Mouse (Mus musculus): ENCODE data around the gene Stat6.
"Not testable (repeated sequence)": the region's sequence is repeated elsewhere in the genome, so short reads cannot be mapped to it uniquely, and the experiment has no call there.

Gene Stat6

DNA sequence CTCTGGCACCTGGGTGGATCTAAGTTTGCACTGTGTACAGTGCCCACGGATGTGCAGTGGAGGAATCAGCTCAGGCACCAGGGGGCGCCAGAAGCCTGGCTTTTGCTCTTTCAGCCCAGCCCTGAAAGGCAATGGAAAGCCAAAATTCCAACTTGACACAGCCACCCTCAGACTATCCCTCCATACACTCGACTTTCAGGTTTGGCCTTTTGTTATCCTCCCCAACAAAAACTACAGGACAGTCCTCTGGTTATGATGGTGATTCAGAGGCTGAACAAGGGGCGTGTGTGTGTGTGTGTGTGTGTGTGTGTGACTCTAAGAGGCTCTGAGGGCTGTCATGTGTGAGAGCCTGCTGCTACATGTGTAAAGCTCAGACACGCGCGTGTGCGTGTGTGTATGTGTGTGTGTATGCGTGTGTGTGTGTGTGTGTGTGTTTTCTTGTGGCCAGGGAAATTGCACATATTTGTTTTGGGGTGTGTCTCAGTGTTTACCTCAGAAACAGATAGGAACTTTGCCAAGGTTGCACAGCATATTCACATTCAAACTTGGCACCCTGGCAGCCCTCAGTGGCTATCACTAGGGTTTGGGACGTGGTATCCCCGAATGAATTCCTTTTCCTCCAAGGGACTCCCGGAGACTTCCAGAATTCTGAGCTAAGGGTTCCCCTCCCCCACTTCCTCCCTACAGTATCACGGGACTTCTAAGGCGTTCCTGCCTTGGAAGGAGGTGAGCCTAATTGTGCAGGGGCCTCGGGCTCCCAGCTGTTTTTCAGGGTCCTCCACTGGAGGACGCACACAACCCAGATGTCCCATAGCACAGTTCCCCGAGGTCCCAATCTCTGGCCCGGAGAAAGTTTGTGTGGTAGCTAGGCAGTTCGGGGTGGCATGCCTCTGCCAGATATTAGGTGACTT is 670 bp upstream of the Stat6 start:
- no peak for DNase-seq (ENCODE audit: extremely low read depth, low read depth, low spot score)

DNA sequence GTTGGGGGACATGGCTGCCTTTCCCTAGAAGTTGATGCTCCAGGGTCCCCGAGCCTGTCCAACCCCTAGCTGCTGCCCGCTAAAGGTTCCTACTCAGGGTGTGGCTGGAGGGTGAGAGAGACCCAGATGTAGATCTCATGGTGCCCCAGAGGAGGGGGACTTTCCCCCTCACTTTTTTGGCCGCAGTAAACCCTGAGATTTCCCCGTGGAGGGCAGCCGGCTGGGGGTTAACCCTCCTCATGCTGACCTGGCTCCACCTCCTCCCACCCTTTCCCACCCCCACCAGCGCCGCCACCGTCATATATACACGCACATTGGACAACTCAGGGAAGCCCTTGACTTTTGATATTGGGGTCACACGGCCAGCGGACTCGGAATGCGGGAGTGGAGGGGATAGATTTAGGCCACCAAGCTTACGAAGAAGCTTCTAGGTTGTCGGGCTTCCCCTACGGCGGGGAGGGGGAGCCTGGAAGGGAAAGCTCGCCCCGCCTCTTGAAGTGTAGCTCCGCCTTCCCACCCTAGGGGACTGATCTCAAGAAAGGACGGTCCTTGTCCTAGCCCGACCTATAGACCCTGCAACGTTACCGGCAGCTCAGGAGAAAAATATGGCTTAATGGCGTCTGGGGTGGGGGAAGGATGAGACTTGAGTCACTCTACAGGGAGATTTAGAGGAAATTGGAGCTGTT is 910 bp downstream of the Stat6 start:
- no peak for DNase-seq (ENCODE audit: extremely low read depth, low read depth, low spot score)

DNA sequence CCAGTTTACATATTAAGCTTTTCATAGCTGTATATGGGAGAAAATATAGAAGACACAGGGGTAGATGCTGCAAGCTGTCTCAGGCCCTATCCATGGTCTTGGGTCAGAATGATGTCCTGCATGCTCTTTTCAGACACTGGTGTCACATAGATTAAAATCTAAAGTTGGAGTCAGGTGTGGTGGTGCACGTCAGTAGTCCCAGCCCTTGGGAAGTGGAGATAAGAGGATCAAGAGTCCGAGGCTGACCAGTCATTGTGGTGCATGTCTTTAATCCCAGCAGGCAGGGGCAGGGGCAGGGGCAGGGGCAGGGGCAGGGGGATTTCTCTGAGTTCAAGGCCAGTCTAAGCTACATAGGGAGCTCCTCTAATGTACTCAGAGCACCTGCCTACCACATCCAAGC is 3.0 kb downstream of the Stat6 start:
- DNase-seq (ENCODE audit: extremely low read depth, low read depth, low spot score), result no peak

DNA sequence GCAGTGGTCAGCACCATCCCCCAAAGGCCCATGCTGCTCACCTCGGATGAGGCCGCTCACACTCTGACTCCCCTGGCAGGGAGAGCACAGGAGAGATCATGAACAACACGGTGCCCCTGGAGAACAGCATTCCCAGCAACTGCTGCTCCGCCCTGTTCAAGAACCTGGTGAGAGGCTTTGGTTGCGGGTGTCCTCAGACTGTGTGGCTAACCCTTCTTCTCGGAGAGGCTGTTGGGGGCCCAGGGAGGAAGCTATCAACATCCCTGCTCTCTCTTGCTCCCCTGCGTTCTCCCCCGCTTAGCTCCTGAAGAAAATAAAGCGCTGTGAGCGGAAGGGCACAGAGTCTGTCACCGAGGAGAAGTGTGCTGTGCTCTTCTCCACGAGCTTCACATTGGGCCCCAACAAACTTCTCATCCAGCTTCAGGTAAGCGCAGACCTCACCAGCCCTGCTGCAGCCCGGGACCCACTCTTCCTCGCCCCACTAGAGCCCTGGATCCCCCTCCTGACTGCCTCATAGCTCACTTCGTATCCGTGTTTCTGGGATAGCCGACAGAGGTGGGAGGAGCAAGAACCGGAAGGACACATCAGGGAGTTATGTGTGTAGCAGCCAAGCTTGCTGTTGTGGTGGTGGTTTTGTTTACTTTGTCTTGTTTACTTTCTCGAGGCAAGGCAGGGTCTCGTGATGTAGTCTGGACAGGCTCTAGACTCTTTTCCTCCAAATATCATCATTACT is 10.3 kb downstream of the Stat6 start:
- no peak for DNase-seq (ENCODE audit: extremely low read depth, low read depth, low spot score)

DNA sequence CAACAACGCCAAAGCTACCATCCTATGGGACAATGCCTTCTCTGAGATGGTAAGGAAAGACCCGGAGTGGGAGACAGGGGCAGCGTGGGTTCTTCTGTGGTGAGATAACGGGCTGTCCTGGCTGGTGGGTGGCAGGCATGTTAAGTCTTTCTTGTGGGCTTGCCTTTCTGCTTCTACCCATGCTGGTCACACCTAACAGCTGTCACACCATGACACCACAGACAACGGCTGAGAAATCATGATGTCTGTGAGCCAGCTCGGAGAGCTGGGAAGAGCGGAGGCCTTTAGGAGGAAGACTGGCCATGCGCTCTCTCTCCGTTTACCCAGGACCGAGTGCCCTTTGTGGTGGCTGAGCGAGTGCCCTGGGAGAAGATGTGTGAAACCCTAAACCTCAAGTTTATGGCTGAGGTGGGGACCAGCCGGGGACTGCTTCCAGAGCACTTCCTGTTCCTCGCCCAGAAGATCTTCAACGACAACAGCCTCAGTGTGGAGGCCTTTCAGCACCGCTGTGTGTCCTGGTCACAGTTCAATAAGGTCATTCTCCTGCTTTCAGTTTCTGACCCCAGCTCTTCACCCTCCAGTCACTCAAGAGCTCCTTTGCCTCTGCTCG is 12.3 kb downstream of the Stat6 start:
- DNase-seq (ENCODE audit: extremely low read depth, low read depth, low spot score), result no peak

DNA sequence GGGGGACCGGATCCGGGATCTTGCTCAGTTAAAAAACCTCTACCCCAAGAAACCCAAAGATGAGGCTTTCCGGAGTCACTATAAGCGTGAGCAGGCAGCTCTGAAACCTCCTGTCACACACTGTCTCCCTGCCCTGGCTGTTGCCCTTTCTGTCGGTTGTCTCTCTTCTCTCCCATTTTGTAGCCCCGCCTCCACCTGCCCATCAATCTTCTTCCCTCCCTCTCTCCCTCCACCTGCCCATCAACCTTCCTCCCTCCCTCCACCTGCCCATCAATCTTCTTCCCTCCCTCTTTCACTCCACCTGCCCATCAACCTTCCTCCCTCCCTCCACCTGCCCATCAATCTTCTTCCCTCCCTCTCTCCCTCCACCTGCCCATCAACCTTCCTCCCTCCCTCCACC is 14.8 kb downstream of the Stat6 start:
- DNase-seq (ENCODE audit: extremely low read depth, low read depth, low spot score), result not testable (repeated sequence)

DNA sequence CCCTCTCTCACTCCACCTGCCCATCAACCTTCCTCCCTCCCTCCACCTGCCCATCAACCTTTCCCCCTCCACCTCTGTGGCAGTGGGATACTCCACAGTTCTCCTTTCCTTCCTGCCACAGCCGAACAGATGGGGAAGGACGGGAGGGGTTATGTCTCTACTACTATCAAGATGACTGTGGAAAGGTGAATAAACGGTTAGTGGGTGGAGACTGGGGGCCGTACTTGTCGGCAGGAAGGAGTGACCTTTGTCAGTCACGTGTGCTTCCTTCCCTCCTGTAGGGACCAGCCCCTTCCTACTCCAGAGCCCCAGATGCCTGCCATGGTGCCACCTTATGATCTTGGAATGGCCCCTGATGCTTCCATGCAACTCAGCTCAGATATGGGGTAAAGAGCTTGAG is 15.3 kb downstream of the Stat6 start:
- no peak for DNase-seq (ENCODE audit: extremely low read depth, low read depth, low spot score)

DNA sequence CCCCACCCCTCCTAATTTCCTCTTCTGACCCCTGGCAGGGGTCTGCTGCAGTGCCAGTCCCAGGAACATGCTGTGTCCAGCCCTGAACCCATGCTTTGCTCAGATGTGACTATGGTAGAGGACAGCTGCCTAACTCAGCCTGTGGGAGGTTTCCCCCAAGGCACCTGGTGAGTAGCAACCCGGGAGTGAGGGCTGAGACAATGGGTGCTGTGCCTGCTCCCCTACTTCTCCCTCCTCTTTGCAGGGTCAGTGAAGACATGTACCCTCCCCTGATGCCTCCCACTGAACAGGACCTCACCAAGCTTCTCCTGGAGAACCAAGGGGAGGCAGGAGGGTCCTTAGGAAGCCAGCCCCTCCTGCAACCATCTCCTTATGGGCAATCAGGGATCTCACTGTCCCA is 16.8 kb downstream of the Stat6 start:
- DNase-seq (ENCODE audit: extremely low read depth, low read depth, low spot score), result no peak

DNA sequence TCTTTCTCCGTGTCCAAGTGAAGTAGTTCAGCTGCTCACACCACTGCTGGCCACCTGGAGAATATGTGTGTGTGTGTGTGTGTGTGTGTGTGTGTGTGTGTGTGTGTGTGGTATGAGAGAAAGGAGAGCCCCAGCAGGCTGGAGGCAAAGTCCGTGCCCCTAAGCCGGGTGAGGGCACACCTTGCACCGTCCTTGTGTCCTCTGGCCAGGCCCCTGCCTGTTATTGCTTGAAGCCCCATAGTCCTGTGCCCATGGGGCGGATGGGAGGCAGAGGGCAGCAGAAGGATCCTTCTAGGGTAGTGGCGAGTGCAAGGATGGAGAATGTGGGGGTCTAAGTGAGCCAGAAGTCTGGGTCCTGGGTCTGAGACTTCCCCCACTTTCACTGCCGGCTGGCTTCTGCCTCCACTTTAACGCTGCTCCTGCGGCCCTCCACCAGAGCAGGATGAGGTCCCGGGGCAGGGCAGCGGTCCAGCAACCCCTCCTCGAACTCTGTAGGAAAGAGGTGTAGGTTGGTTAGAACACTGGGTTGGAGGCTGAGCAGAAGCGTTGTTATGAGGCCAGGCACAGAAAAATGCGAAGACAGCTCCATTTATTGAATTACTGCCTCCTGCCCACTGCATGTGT is 18.6 kb downstream of the Stat6 start:
- no peak for DNase-seq (ENCODE audit: extremely low read depth, low read depth, low spot score)

DNA sequence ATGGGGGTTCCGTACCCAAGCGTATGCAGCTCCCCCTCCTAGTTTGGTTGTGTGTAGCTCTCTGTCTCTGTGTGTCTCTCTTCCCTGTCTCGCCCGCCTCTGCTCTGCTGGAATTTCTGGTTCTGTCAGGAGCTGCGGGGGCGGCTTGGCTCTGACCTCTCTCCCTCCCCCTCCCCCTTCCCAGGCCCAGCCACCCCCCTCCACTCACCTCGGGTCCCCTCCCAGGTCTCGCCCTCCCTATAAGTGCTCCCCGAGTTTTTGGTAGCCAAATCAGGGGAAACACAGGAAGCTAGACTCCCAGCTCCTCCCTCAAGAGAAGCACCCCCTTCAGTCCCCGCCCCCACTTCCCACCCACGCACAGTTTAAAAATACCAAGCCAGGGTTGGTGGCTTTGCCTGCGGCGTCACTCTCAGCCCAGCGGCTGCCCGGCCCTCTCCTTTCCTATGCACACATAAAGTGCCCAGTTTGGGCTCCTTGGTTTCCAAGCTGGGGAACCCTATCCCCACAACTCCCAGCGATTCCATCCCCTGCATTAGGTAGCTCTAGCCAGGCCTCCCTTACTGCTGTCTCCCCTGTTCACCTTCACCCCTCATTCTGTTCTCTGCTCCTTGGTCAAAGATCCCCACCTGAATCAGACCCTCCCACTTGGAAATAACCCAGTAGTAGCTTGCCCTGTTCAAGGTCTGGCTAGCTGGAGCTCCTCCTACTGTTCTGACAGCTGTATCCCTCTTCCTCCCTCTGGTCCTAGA is 19.3 kb downstream of the Stat6 start:
- DNase-seq (ENCODE audit: extremely low read depth, low read depth, low spot score), result no peak

DNA sequence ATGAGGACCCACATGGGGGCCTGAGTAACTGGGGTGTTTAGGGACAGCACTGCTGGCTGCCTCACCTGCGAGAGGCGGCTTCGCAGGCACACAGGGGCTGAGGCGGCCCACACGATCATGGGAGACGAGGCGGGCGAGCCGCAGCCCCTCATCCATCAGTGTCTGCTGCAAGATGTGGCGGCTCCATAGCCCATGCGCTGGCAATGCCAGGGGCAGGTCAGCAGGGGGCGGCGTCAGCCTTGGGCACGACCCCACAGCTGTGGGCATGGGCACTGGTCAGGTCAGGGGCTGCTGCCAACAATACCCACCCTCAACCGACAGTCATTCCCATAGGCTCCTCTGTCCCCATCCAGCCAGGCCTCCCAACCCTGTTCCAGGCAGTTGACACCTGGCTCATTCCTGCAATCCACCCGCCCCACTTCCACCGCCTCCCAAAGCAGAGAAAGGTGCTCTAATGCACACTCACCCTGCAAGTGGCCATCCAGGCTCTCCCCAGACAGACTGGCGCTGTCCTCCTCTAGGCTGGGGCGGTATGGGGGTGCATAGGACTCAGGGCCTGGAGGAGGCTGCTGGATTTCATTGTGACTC is 20.0 kb downstream of the Stat6 start:
- no peak for DNase-seq (ENCODE audit: extremely low read depth, low read depth, low spot score)

DNA sequence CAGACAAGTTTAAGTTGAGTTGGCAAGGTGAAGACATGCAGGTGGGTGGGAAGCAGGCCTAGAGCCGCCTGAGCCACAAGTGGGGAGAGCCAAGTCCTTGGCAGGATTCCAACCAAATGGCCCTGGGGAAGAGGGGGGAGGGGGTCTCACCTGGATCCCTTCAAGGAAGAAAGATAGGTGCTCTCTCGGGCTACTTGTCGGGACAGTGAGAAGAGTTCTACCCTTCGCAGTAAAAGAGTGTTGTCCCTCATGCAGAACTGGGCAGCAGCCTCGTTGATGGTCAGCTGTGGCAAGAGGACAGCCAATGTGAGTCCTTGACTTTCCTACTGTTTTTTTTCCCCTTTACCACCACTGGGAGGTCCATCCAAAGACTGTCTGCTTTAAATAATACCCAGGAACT is 20.8 kb downstream of the Stat6 start:
- DNase-seq (ENCODE audit: extremely low read depth, low read depth, low spot score), result no peak

DNA sequence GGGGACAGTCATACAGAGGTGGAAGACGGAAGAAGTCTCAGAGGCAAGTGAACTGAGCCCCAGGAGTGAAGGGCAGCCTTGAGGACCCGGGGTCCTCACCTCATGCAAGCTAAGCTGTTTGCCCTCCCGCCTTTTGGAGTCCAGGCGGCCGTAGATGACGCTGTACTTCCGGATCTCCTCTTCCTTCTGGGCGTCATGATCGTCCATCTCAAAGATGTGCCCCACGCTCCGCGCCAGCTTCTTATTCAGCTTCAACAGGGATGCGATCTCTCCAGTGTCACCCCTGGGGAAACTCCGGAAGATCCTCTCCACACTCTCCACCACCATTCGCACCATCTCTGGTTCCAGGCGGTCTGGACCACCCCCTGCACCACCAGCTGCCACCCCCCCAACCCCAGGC is 21.4 kb downstream of the Stat6 start:
- DNase-seq (ENCODE audit: extremely low read depth, low read depth, low spot score), result no peak

DNA sequence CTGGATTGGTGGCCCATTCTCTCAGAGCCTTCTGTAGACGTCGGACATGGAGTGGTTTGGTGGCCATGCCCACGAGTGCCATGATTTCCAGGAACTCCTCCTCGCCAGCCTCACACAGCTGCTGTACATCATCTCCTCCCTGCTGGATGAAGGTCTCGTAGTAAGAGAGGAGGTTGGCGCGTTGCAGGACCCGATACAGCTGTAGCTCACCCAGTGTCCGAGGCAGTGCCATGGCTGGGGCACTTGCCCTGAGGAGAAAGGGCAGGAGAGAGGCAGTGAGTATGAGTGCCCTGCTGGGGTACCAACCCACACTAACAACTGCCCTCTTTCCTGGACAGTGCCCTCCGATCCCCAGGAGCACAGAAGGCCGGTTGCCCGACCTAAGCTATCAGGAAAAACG is 22.1 kb downstream of the Stat6 start:
- DNase-seq (ENCODE audit: extremely low read depth, low read depth, low spot score), result no peak

DNA sequence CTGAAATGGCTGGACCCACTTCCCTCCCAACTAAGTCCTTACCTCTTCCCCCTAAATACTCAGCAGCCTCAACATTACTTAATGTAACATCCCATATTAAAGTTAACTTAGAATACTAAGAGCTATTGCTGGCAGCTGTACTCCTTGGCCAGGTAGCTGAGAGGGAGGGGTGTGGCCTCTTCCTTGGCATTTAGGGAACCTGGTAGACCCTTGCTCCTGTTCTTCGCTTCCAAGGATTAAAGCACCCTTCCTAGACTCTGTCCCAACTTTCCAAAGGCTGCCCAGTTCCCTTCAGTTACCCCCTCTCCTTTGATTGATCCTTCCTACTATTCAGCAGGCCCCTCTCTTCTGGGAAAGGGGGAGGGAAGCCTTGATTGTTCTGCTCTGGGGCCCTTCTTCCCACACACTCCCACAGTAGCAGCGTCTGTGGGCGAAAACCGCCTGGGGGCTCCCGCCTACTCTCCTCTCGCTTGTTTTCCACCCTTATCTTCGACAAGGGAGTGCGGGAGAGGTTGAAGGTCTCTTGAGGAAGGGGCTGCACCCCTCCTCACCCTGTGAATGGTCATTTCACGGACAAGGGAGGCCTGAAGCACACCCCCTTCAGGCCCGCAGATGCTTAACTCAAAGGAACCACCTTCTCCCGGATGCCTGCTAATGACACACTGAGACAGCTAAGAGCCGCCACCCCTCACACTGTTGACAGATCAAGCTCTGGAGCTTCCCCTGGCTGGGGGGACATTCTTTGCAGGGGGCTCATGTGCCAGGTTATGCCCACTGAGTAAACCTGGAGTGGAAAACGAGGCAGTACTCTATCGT is 22.8 kb downstream of the Stat6 start:
- DNase-seq (ENCODE audit: extremely low read depth, low read depth, low spot score), result no peak

DNA sequence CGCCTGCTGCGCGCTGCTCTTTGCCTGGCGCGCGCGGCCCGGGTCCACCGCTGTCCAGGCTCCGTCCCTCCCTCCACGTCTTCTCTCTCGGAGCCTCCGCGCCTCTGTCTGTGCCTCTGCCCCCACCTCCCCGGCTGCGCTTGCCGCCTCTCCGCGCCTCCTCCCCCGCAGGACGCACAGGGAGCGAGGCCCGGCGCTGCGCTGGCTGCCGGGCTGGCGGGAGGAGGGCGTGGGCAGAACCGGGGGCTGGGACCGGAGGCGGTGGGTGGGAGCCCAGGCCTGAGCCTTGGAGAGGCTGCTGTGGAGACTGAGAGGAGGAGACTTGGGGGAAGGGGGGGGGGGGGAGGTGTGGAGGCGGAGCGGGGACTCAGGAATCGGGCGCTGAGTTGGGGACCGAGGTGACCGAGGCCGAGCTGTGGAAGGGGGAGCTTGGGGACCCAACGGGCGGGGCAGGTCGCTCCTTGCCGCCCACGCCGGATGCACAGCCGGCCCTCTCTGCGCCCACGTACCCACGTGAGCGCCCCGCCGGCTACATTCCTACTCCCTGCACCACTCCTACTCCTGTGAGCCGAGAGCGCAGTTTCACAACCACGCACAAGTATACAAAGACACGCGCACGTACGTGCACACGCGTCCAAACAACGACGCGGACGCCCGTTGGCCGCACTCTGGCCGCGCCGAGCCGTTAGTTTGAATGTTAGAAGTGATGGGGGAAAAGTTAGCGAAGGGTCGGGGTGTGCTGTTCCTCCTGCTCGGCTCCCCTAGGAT is 23.9 kb downstream of the Stat6 start, which contains the start of gene Nemp1:
Gene Nemp1, plus strand, starts transcription at position 401 of the 768 bp plus-strand sequence.
- no peak for DNase-seq (ENCODE audit: extremely low read depth, low read depth, low spot score)

DNA sequence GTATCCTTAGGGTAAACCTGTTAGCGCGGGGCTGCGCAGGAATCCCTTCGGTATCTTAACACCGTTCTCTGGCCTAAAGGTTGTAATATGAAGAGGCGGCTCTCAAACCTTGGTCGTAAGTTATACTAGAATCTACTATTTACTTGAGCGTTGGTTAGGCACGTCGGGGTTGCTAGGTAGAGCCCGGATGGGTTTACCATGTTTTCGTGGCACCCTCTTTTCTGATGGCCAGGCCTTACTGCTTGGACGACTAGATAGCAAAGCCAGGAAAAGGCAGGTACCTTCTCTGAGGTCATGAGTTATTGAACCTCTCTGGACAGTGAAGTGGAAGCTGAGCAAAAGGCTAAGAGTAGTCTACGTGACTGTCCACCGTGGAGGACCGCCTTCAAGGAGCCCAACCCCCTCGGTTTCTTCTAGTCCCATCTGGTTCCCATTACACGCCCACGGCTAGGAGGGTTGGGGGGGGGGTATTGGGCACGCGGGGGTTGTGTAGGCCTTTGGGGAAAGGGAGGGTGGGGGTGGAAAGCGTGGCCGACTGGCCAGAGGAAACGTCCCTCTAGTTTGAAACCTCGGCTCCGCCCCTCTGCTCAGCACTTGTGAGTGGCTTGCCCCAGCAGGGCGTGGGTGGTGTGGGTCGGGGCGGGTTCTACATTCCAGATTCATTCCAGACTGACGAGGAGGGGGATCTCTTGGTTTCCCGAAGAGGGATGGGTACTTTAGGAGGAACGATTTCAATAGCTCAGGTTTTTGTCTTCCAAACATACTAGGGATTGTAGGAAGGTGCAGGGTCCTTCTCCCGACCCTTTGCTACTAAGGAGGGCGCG is 24.7 kb downstream of the Stat6 start:
- no peak for DNase-seq (ENCODE audit: extremely low read depth, low read depth, low spot score)

Measured in fat pad, adult 2 months (tissue).